Mouse (Mus musculus) hindbrain, embryonic 10.5 days (tissue): ENCODE data around the gene Mapkapk3. TPM values are rescaled to one million over a fixed set of nuclear protein-coding genes. Genes with fewer than 3 reads are reported as not detected.

Experiments
- DNase-seq: peaks from one replicate; pipeline ENCODE4 v3.0.0-alpha.2; 2017; ENCODE audit warnings: low spot score
- H3K27ac ChIP-seq: fragments of 300-500 bp; sonication (generic); 2 replicates; pipeline ENCODE4 v1.5.1; 2016; ENCODE audit warnings: mild to moderate bottlenecking, moderate library complexity
- H3K27me3 ChIP-seq: fragments of 300-500 bp; sonication (generic); 2 replicates; pipeline ENCODE4 v1.6.1; 2016; ENCODE audit warnings: mild to moderate bottlenecking; ENCODE audit not compliant: poor library complexity, insufficient read depth, severe bottlenecking
- H3K36me3 ChIP-seq: fragments of 300-500 bp; sonication (generic); 2 replicates; pipeline ENCODE4 v1.6.1; 2016; ENCODE audit warnings: mild to moderate bottlenecking, moderate library complexity
- H3K4me1 ChIP-seq: fragments of 300-500 bp; sonication (generic); replicated peaks from 2 replicates; pipeline ENCODE4 v1.6.1; 2016; ENCODE audit warnings: mild to moderate bottlenecking
- H3K4me3 ChIP-seq: fragments of 300-500 bp; sonication (generic); 2 replicates; pipeline ENCODE4 v1.5.1; 2016; ENCODE audit warnings: mild to moderate bottlenecking, moderate library complexity
- H3K9me3 ChIP-seq: fragments of 300-500 bp; sonication (generic); 2 replicates; pipeline ENCODE4 v1.6.1; 2016; ENCODE audit warnings: mild to moderate bottlenecking, moderate library complexity
- WGBS: fragments of 180-500 bp; shearing (Covaris S2); methylation state at CpG from one replicate; pipeline ENCODE4 v1.1.7; 2016; 5-methylcytosine and 5-hydroxymethylcytosine counted together
- polyA plus RNA-seq: library from polyadenylated mRNA; unstranded; fragments of >200 nt; fragmentation: Nextera tagmentation; extraction: Ambion mirVana; gene quantifications from 2 replicates; pipeline ENCODE4 v1.2.1, GENCODE M21; 2016

Mapkapk3 gene
- polyA plus RNA-seq, 1 experiment from 2014 or later = 5.1 TPM

DNA sequence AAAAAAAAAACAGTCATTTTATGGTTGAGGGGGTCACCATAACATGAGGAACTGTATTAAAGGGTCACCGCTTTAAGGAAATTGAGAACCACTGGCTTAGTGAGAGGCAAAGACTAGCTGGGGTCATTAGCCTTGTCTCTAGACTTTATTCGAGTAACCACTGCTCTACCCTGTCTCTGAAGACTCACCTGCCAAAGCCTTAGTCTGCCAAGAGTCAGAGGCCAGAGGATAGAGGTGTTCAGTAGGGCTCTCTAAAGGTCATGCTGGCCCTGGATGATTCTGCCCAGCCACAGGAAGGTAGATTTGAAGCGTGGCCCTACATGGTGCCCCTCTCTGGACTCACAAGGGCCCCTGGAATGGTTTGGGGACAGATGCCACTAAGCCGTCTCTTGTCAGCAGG is 15.3 kb upstream of the Mapkapk3 start:
- Histone ChIP-seq H3K4me1 (peaks cover 19% of the 10 kb centered on the region; the same call in 1 of the 2 replicates), H3K27me3 (no peaks in the 10 kb centered on the region), H3K27ac (0 out of 2 replicates have a peak overlapping the region, but pooled peaks have one; percentile 66), H3K4me3 (no peak overlapping the region), H3K9me3 (no peaks in the 10 kb centered on the region), H3K36me3 (peaks cover 20% of the 10 kb centered on the region)
- DNase-seq = no peak
- 79% methylated on average over 4 of the region's 4 CpGs for WGBS

DNA sequence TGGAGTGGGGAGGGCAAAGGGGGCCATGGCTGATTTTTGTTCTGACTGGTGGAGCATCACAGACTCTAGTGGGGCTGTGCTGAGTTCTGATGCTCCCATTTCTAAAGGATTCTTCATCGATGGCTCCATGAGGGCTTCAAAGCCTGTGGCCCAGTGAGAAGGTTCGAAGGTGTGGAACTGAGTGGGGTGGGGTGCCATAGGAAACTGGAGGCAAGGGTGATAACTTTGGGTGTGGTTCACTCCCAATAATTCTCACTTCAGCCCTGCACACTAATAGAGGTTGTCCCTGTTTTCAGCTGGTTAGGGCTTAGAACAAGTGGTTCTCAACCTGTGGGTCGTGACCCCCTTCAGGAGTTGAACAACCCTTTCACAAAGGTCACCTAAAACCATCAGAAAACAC is 14.7 kb upstream of the Mapkapk3 start:
- peaks cover 19% of the 10 kb centered on the region; the same call in 1 of the 2 replicates for H3K4me1 ChIP-seq
- H3K27me3 ChIP-seq = no peaks in the 10 kb centered on the region

DNA sequence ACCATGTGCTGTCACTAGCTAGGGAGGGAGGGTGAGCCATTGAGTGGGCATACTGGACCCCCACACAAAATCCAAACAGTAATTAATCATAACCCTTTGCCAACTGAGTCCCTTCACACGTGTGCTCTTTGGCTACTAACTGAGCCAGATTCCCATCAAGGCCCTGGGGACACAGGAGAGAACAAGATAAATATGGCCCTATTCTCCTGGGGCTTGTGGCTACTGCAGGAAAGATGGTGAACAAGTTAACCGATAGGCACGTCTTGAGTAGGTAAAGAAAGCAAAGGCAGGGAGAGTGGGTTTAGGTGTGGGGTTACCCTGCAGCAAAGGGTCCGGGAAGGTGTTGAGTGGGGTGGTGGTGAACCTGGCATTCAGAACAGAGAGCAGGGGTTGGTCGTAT is 14.2 kb upstream of the Mapkapk3 start:
- Histone ChIP-seq H3K4me3 (no peak overlapping the region), H3K4me1 (peaks cover 22% of the 10 kb centered on the region; the same call in 1 of the 2 replicates), H3K36me3 (peaks cover 20% of the 10 kb centered on the region), H3K27me3 (no peaks in the 10 kb centered on the region), H3K9me3 (no peaks in the 10 kb centered on the region), H3K27ac (no peak overlapping the region)
- WGBS = 86% methylated on average over 5 of the region's 5 CpGs
- no peak for DNase-seq

More for the DNA sequence above, 14.7 kb upstream of the Mapkapk3 start:
- Histone ChIP-seq H3K4me3 (no peak overlapping the region), H3K36me3 (peaks cover 20% of the 10 kb centered on the region), H3K27ac (no peak overlapping the region), H3K9me3 (no peaks in the 10 kb centered on the region)
- DNase-seq = no peak
- WGBS = 93% methylated on average over 3 of the region's 3 CpGs

DNA sequence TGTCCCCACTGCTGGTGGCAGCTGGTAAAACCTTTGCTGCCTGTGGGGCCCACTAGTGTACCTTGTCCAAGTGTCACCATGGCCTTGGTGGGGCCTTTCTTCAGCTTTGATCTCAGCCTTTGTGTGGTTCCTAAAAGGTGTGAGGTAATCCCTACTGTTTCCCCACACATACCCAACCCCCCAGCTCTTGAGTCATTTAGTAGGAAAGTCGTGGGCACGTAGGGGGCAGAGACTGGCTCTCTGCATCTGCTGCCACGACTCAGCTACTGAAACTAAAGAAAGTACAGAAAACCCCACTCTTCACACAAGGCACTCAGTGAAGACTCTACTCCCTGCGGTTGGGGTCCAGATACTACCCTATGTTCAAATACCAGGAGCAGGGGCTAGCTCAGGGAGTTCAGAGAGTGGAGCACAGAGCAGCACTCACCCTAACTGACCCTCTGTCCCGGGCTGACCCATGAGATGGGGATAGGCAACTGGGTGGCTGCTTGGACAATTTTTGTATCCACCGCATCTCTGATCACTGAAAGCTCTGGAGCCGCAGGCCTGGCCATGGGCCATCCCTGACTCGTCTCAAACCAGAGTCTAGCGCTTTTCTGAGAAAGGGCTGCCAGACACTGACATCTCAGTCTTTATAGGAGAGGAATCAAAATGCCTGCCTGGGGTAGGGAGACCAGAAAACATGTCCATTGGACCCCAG is 13.6 kb upstream of the Mapkapk3 start:
- H3K4me1 ChIP-seq = peaks cover 28% of the 10 kb centered on the region; the same call in 1 of the 2 replicates
- no peaks in the 10 kb centered on the region for H3K9me3 ChIP-seq
- no peak overlapping the region for H3K4me3 ChIP-seq
- no peak for DNase-seq
- H3K27ac ChIP-seq = no peak overlapping the region
- 83% methylated on average over 9 of the region's 9 CpGs for WGBS
- H3K36me3 ChIP-seq = peaks cover 20% of the 10 kb centered on the region
- no peaks in the 10 kb centered on the region for H3K27me3 ChIP-seq

- no peak overlapping the region for H3K4me3 ChIP-seq
- WGBS = 76% methylated on average over 7 of the region's 7 CpGs
- H3K4me1 ChIP-seq = peaks cover 27% of the 10 kb centered on the region
- peaks cover 20% of the 10 kb centered on the region for H3K36me3 ChIP-seq
- H3K27ac ChIP-seq = no peak overlapping the region
- DNase-seq = no peak
- H3K27me3 ChIP-seq = 0 out of 2 replicates have a peak, but pooled peaks cover 2% of the 10 kb centered on the region
- H3K9me3 ChIP-seq = no peaks in the 10 kb centered on the region
These were observed 12.9 kb upstream of the Mapkapk3 start for GRCm38 (mm10) chr9:107302592-107302991.

DNA sequence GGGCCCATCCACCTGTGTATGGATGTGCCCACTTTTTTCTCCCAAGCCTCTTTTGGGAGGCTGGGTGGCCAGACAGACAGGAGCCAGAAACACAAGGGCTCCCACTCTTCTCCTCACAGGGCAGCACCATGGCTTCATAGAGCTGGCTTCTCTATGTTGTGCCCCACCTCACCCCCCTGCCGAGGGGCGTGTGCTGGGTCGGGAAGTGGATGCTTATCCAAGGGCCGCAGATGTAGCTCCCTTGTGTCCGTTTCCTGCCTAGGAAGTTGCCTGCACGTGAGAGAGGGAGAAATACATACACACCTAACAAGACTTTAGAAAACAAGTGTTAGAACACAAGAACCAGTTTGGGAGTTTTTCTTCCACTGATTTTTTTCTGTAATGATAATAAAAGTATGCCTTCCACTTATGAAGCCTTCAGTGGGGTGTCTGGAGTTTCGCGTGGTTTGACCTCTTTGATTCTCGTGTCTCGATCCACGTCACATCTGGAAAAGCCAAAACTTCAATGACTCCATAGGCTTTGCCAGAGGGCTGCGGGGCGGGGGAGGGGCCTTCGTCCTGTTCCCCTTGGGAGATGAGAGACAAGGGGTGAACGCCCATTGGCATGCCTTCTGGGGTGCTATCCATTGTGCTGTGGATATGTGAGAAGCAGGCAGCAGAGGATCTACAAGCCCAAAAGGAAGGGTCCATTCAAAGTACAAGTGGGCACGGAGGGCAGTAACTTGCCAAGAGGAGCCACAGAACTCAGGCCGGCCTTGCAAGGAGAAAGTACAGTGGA is 12.1 kb upstream of the Mapkapk3 start:
- H3K27ac ChIP-seq = no peak overlapping the region
- 80% methylated on average over 17 of the region's 17 CpGs for WGBS

DNA sequence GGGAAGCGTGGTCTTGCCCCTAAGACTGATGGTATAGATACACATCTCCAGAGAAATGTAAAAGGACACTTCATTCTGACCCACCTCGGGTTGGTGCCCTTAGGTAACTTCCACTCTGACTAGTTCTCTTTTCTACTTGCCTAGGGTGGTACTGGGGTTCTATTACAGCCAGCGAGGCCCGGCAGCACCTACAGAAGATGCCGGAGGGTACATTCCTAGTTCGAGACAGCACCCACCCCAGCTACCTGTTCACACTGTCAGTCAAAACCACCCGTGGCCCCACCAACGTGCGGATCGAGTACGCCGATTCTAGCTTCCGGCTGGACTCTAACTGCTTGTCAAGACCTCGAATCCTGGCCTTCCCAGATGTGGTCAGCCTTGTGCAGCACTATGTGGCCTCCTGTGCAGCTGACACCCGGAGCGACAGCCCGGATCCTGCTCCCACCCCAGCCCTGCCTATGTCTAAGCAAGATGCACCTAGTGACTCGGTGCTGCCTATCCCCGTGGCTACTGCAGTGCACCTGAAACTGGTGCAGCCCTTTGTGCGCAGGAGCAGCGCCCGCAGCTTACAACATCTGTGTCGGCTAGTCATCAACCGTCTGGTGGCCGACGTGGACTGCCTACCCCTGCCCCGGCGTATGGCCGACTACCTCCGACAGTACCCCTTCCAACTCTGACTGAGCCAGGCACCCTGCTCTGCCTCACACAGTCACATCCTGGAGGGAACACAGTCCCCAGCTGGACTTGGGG is 10.7 kb upstream of the Mapkapk3 start:
- no peak overlapping the region for H3K27ac ChIP-seq
- H3K4me1 ChIP-seq = peaks cover 33% of the 10 kb centered on the region
- no peaks in the 10 kb centered on the region for H3K9me3 ChIP-seq
- DNase-seq = no peak
- H3K27me3 ChIP-seq = peaks cover 11% of the 10 kb centered on the region
- no peak overlapping the region for H3K4me3 ChIP-seq
- peaks cover 20% of the 10 kb centered on the region for H3K36me3 ChIP-seq
- WGBS = 92% methylated on average over 30 of the region's 30 CpGs

More for the DNA sequence above, 12.1 kb upstream of the Mapkapk3 start:
- Histone ChIP-seq H3K27me3 (0 out of 2 replicates have a peak, but pooled peaks cover 8% of the 10 kb centered on the region), H3K4me3 (no peak overlapping the region), H3K36me3 (peaks cover 20% of the 10 kb centered on the region), H3K9me3 (no peaks in the 10 kb centered on the region), H3K4me1 (peaks cover 33% of the 10 kb centered on the region)
- DNase-seq = no peak

DNA sequence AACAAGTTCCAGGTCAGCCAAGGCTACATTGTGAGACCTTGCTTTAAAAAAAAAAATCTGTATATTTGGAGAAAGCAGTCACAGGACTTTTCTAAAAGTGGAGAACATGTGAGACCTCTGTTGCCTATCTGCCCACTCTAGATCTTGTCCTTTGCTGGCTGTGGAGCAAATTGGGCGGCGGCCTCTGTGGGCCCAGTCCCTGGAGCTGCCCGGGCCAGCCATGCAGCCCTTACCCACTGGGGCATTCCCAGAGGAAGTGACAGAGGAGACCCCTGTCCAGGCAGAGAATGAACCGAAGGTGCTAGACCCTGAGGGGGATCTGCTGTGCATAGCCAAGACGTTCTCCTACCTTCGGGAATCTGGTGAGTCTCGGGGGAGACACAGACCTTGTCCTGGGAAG is 10.1 kb upstream of the Mapkapk3 start:
- 90% methylated on average over 7 of the region's 7 CpGs for WGBS
- Histone ChIP-seq H3K4me1 (peaks cover 29% of the 10 kb centered on the region), H3K27me3 (peaks cover 16% of the 10 kb centered on the region), H3K27ac (no peak overlapping the region), H3K36me3 (peaks cover 20% of the 10 kb centered on the region), H3K4me3 (no peak overlapping the region), H3K9me3 (no peaks in the 10 kb centered on the region)
- no peak for DNase-seq

GRCm38 (mm10) chr9:107298876-107299275 is 9.2 kb upstream of the Mapkapk3 start:
- Histone ChIP-seq H3K36me3 (peaks cover 20% of the 10 kb centered on the region), H3K4me3 (no peak overlapping the region), H3K4me1 (peaks cover 32% of the 10 kb centered on the region), H3K9me3 (no peaks in the 10 kb centered on the region), H3K27ac (no peak overlapping the region), H3K27me3 (peaks cover 20% of the 10 kb centered on the region)
- 93% methylated on average over 6 of the region's 6 CpGs for WGBS
- no peak for DNase-seq

GRCm38 (mm10) chr9:107298059-107298780 is 8.5 kb upstream of the Mapkapk3 start:
- WGBS = 89% methylated on average over 8 of the region's 8 CpGs
- H3K4me3 ChIP-seq = peak overlapping the region; percentile 69; the same call in 1 of the 2 replicates
- peaks cover 20% of the 10 kb centered on the region for H3K36me3 ChIP-seq
- peaks cover 20% of the 10 kb centered on the region for H3K27me3 ChIP-seq
- no peak for DNase-seq
- H3K4me1 ChIP-seq = peaks cover 32% of the 10 kb centered on the region
- no peak overlapping the region for H3K27ac ChIP-seq
- H3K9me3 ChIP-seq = no peaks in the 10 kb centered on the region

- 87% methylated on average over 4 of the region's 4 CpGs for WGBS
- Histone ChIP-seq H3K27me3 (peaks cover 25% of the 10 kb centered on the region), H3K36me3 (peaks cover 20% of the 10 kb centered on the region), H3K9me3 (no peaks in the 10 kb centered on the region), H3K27ac (0 out of 2 replicates have a peak overlapping the region, but pooled peaks have one; percentile 86), H3K4me1 (peaks cover 32% of the 10 kb centered on the region), H3K4me3 (peak overlapping the region; percentile 69)
- no peak for DNase-seq
These were observed 8.0 kb upstream of the Mapkapk3 start for GRCm38 (mm10) chr9:107297658-107298057.

DNA sequence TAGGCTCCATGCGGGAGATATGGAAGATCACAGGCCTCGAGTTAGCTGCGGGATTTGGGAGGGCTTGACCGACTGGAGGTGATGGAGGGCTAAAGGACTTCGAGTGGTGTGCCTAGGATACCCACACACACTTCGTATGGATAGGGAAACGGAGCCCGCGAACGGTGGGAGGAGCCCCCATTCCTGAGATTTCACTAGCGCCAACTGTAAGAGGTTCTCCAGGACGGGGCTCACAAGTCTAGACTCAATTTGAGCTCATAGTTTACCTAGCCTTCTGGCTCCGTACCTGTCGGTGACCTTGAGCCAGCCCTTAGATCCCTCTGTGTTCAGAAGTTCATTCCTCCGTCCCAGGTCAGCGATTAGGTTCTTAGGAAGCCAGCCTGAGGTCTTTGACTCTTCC is 7.4 kb upstream of the Mapkapk3 start:
- peaks cover 30% of the 10 kb centered on the region for H3K27me3 ChIP-seq
- no peak for DNase-seq
- 11% methylated on average over 16 of the region's 16 CpGs for WGBS

More for the DNA sequence above, 7.4 kb upstream of the Mapkapk3 start:
- Histone ChIP-seq H3K4me3 (peak overlapping the region; percentile 69), H3K36me3 (peaks cover 19% of the 10 kb centered on the region), H3K4me1 (peaks cover 32% of the 10 kb centered on the region), H3K27ac (peak overlapping the region; percentile 86), H3K9me3 (no peaks in the 10 kb centered on the region)
